Mouse (Mus musculus) c-Kit-positive CD71-positive TER-119-positive erythroid progenitor cells, embryonic 14.5 days (primary cell): Measurements from ENCODE around the gene Plk2.

Experiments
- DNase-seq: peaks from one replicate; pipeline ENCODE4 v3.0.0-alpha.2; 2013; ENCODE audit warnings: low spot score

Gene Plk2

GRCm38 (mm10) chr13:110406152-110406551 is 11.3 kb downstream of the Plk2 start:
- no peak for DNase-seq

- DNase-seq: no peak
These were observed 17.8 kb downstream of the Plk2 start for GRCm38 (mm10) chr13:110412572-110413209.

DNA sequence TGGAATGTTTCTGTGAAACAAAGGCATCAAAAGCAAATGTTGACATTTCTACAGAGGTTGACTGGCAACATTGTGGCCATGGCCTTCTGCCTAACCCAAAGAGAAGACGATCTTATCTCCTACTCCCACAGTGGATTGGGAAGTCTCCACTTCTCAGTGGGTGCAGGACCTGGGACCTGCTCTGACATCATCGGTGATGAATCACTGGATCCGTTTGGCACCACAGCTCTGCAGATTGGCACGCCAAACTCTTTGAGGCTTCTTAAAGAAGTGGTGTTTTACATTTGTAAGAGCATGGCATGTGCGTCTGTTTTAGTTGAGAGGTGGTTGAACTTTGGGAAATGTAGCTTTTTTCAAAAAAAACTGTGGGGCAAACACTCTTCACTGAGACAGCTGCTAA is 23.8 kb downstream of the Plk2 start:
- no peak for DNase-seq

- no peak for DNase-seq
These were observed 24.8 kb downstream of the Plk2 start for GRCm38 (mm10) chr13:110419640-110420039.

DNA sequence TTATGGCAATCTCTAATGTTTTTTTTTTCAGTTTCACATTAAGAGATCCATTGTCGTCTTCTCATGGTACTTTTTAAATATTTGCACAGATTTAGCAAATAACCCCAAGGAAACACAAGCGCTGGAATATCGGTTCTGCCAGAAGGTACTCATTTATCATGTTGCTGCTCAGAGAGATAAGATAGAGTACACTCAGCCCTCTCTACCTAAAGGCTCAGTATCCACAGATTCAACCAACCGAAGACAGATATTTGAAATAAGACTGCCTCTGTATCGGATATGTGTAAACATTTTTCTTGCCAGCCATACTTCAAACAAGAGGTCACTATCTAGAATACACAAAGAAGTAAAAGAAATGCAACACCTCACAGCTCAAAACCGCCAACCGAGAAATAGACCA is 27.6 kb downstream of the Plk2 start:
- no peak for DNase-seq

- no peak for DNase-seq
These were observed 30.8 kb downstream of the Plk2 start for GRCm38 (mm10) chr13:110425512-110426222.

DNA sequence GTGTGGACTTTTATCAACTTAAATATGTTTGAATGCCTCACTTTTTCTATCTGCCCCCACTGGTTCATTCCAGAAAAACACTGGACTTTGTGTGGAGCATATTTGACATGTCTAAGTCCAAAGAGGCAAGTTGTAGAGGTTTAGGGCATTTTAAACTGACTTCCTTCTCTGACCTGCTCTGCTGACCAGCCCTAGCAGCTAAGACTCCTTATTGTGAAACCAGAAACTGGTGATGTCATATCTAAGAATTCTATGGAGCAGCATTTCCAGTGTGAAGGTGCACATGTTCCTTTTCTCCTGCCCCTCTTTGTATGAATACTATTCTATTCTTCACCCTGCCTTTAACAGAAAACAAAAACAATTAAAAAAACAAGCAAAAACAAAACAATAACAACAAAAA is 36.5 kb downstream of the Plk2 start:
- no peak for DNase-seq

- DNase-seq: no peak
These were observed 37.3 kb downstream of the Plk2 start for GRCm38 (mm10) chr13:110432062-110432566.

GRCm38 (mm10) chr13:110432613-110433012 is 37.8 kb downstream of the Plk2 start:
- no peak for DNase-seq

- DNase-seq: no peak
These were observed 41.8 kb downstream of the Plk2 start for GRCm38 (mm10) chr13:110436692-110437091.

GRCm38 (mm10) chr13:110438624-110439023 is 43.8 kb downstream of the Plk2 start:
- no peak for DNase-seq

GRCm38 (mm10) chr13:110444335-110444734 is 49.5 kb downstream of the Plk2 start:
- no peak for DNase-seq

- no peak for DNase-seq
These were observed 50.0 kb downstream of the Plk2 start for GRCm38 (mm10) chr13:110444894-110445293.

DNA sequence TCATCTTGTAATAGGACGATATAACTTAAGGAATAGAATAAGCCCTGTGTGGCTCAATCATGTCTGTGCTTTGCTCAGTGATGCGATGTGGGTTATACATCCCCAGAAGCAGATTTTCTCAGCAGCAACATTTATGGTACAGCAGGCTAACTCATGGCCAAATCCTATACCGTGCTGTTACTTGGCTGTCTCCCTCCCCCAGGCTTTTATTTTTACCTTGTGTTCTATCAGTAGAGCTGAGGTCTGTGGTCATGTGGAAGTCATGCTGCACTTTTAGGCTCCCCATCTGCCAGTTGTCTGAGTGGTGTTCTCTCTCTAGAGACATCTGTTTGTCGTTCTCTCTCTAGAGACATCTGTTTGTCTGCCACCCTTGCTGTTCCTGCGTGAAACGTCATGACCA is 51.6 kb downstream of the Plk2 start:
- DNase-seq: no peak

DNA sequence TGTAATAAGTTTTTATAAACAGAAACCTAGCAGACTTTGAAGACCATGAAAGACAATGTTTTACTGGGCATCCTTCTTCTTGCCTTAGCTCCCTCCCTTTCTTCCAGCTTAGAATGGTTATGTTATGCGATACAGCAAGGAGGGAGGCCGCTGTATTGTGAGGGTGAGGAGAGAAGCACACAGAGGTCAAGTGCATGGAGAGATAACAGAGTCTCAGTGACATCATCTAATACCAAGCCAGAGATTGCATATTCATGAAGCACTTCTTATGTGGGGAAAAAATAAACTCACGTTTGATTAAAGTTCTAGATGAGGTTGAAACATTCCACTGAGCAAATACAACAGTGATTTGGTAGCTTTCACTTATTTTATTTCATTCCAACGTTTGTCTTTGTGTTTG is 55.2 kb downstream of the Plk2 start:
- DNase-seq: no peak
